Mouse (Mus musculus) lung, postnatal 0 days (tissue): ENCODE results near the gene Arl6ip6.

Experiments used
- CTCF ChIP-seq: IDR thresholded peaks from 2 replicates; pipeline ENCODE4 v1.5.1; 2016; ENCODE audit warnings: antibody characterized with exemption, mild to moderate bottlenecking
- EP300 ChIP-seq: IDR thresholded peaks from 2 replicates; pipeline ENCODE4 v1.6.1; 2016; ENCODE audit warnings: antibody characterized with exemption, mild to moderate bottlenecking, control low read depth

DNA sequence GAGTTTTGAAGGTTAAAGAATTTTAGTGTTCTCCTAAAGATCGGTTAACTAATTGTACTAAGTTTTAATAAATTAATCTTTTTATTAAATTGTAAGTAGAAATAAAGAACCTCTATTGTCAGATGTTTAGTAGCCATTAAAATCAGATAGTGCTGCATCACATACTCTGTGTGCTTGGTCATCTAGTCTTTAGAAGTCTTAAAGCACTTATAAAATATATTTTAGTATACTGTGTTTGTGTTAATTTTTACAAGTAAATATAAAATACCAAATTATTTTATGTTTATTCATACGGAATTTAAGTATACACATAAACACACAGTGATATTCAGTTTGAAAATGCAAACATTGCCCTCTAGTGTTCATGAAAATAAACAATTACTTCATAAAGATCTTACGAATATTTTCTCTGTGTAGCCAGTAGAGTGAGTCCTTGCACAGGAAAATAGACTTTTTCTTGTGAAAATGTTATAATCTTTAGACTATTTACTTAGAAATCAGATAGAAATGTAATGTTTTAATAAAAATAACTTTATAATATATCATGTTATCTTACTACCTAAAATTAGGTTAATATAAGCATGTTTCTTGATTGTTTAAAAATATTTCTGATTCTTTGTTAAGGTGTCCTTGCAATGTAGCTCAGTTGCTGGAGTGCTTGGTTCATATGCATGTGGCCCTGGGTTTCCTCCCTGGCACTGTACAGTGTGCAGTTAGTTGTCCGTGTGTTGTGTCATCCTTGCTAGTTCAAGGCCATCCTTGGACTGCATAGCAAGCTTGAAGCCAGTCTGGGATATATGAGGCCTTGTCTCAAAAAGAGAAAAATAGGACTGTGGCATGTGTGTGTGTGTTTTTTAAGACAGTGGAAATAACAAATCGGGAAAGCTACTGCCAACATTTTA is 13.1 kb downstream of the Arl6ip6 start:
- TF ChIP-seq CTCF (peak; percentile 60), EP300 (no peak)
